Mouse (Mus musculus) midbrain, embryonic 16.5 days (tissue): ENCODE data around the gene Plekhm2. TPM values are rescaled to one million over a fixed set of nuclear protein-coding genes. Genes with fewer than 3 reads are reported as not detected.

Experiments used
- ATAC-seq: fragments of 200-750 bp; cut with Nextera tagmentation; 2 replicates; pipeline ENCODE4 v1.8.0; 2017; ENCODE audit warnings: moderate TSS enrichment
- H3K27ac ChIP-seq: fragments of 300-500 bp; sonication (generic); 2 replicates; pipeline ENCODE4 v1.5.1; 2014; ENCODE audit warnings: mild to moderate bottlenecking, low read length, mixed read lengths
- H3K27me3 ChIP-seq: fragments of 300-500 bp; sonication (generic); 2 replicates; pipeline ENCODE4 v1.6.1; 2014; ENCODE audit warnings: low read depth, low read length, mixed read lengths; ENCODE audit not compliant: control insufficient read depth, insufficient read depth
- H3K36me3 ChIP-seq: fragments of 300-500 bp; sonication (generic); 2 replicates; pipeline ENCODE4 v1.6.1; 2014; ENCODE audit warnings: mild to moderate bottlenecking, low read length, moderate library complexity, mixed read lengths; ENCODE audit not compliant: control insufficient read depth, insufficient read depth
- H3K4me1 ChIP-seq: fragments of 300-500 bp; sonication (generic); 2 replicates; pipeline ENCODE4 v1.6.1; 2014; ENCODE audit warnings: mild to moderate bottlenecking, low read length, mixed read lengths; ENCODE audit not compliant: control insufficient read depth, insufficient read depth
- H3K4me2 ChIP-seq: fragments of 300-500 bp; sonication (generic); 2 replicates; pipeline ENCODE4 v1.6.1; 2014; ENCODE audit warnings: mild to moderate bottlenecking, low read length, mixed read lengths
- H3K4me3 ChIP-seq: fragments of 300-500 bp; sonication (generic); 2 replicates; pipeline ENCODE4 v1.5.1; 2014; ENCODE audit warnings: low read depth, mild to moderate bottlenecking, low read length, moderate library complexity, mixed read lengths
- H3K9ac ChIP-seq: fragments of 300-500 bp; sonication (generic); 2 replicates; pipeline ENCODE4 v1.6.1; 2014; ENCODE audit warnings: low read depth, low read length, mixed read lengths
- H3K9me3 ChIP-seq: fragments of 300-500 bp; sonication (generic); replicated peaks from 2 replicates; pipeline ENCODE4 v1.6.1; 2014; ENCODE audit warnings: mild to moderate bottlenecking, low read length, mixed read lengths; ENCODE audit not compliant: control insufficient read depth, poor library complexity, severe bottlenecking
- WGBS: fragments of 180-500 bp; shearing (Covaris S2); extraction: QIAGEN DNeasy Blood & Tissue Kit; methylation state at CpG from one replicate; pipeline ENCODE4 v1.1.7; 2014; 5-methylcytosine and 5-hydroxymethylcytosine counted together
- polyA plus RNA-seq: library from polyadenylated mRNA; unstranded; fragments of >200 nt; fragmentation: Nextera tagmentation; extraction: Ambion mirVana; gene quantifications from 2 replicates; pipeline ENCODE4 v1.2.1, GENCODE M21; 2015

Gene Plekhm2
- polyA plus RNA-seq, 1 experiment from 2014 or later = 7.9 TPM

- no peak for ATAC-seq
- Histone ChIP-seq H3K36me3 (0 out of 2 replicates have a peak, but pooled peaks cover 6% of the 10 kb centered on the region), H3K27me3 (no peaks in the 10 kb centered on the region), H3K9ac (no peak overlapping the region), H3K4me1 (0 out of 2 replicates have a peak, but pooled peaks cover 7% of the 10 kb centered on the region), H3K9me3 (no peaks in the 10 kb centered on the region), H3K4me3 (no peak overlapping the region), H3K27ac (no peak overlapping the region), H3K4me2 (no peak overlapping the region)
- WGBS = 93% methylated on average over 8 of the region's 8 CpGs
These were observed 18.7 kb downstream of the Plekhm2 start for GRCm38 (mm10) chr4:141645988-141646387.

GRCm38 (mm10) chr4:141643118-141643855 lies 21.4 kb downstream of the Plekhm2 start:
- peak; percentile 77 for ATAC-seq
- Histone ChIP-seq H3K9me3 (no peaks in the 10 kb centered on the region), H3K9ac (no peak overlapping the region), H3K27ac (peak overlapping the region; percentile 64), H3K4me3 (no peak overlapping the region), H3K4me1 (0 out of 2 replicates have a peak, but pooled peaks cover 7% of the 10 kb centered on the region), H3K36me3 (0 out of 2 replicates have a peak, but pooled peaks cover 6% of the 10 kb centered on the region), H3K4me2 (no peak overlapping the region), H3K27me3 (no peaks in the 10 kb centered on the region)
- 40% methylated on average over 7 of the region's 7 CpGs for WGBS

DNA sequence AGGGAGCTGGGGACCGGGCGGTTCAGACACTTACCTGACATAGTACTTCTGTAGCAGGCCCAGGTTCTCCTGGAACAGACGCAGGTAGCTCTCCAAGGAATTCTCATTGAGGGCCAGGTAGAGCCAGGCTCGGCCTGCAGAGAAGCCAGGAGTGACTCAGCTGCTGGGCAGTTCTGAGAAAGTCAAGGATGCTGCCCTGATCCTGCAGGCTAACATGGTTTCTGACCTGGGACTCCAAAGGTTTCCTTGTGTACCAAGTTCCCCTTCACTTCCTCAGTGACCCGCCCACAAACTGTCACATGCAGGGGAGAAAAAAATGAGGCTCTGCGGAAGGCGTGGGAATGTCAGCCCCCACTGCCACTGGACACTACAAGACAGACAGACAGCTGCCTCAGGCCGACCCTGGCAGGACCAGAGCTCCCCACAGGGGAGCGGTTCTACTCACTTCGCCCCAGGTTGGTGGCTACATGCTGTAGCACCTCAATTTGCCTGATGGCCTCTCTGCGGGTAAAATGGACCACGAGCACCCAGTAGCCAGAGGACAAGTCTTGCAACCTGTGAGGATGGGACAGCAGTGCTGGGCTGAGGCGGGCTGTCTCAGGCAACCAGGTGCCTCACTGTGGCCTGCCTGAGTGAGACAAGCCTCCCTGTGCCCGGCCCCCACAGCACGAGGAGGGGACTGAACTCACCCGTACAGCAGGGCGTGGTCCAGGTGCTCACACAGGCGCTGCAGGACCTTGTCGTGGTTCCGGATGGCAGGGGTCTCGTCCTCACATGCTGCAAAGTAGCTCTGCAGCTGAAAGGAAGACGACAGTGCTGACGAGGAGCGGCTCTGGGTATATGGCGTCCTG lies 22.5 kb downstream of the Plekhm2 start:
- Histone ChIP-seq H3K9ac (no peak overlapping the region), H3K27ac (0 out of 2 replicates have a peak overlapping the region, but pooled peaks have one; percentile 20), H3K4me1 (0 out of 2 replicates have a peak, but pooled peaks cover 7% of the 10 kb centered on the region), H3K4me3 (no peak overlapping the region), H3K4me2 (no peak overlapping the region), H3K36me3 (0 out of 2 replicates have a peak, but pooled peaks cover 6% of the 10 kb centered on the region), H3K9me3 (no peaks in the 10 kb centered on the region), H3K27me3 (no peaks in the 10 kb centered on the region)
- 92% methylated on average over 25 of the region's 25 CpGs for WGBS
- ATAC-seq = no peak

DNA sequence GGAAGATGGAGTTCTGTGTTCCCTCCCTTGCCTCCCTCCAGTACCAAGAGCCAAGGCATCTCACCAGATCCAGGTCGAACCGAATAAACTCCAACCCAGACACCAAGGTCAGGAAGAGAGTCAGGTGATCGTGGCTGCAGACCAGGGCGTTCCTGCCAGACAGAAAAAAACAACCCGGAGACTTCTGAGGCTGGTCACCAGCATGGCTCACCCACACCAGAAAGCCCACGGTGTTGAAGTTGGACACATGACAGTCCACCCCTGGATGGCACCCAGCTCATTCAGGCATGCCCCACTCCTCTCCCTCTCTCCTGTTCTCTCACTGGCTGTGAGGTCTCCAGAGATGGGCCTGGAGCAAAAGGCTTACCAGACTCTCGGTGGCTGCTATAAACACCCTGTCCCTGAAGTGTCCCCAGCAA lies 23.3 kb downstream of the Plekhm2 start:
- H3K27me3 ChIP-seq = no peaks in the 10 kb centered on the region
- no peaks in the 10 kb centered on the region for H3K9me3 ChIP-seq
- no peak overlapping the region for H3K4me2 ChIP-seq
- no peak for ATAC-seq
- 0 out of 2 replicates have a peak, but pooled peaks cover 7% of the 10 kb centered on the region for H3K4me1 ChIP-seq
- WGBS = 88% methylated on average over 7 of the region's 7 CpGs
- H3K27ac ChIP-seq = no peak overlapping the region
- H3K4me3 ChIP-seq = no peak overlapping the region
- peaks cover 13% of the 10 kb centered on the region for H3K36me3 ChIP-seq
- no peak overlapping the region for H3K9ac ChIP-seq

GRCm38 (mm10) chr4:141639474-141639873 lies 25.2 kb downstream of the Plekhm2 start:
- Histone ChIP-seq H3K9me3 (no peaks in the 10 kb centered on the region), H3K27me3 (no peaks in the 10 kb centered on the region), H3K4me2 (no peak overlapping the region), H3K27ac (no peak overlapping the region), H3K4me3 (no peak overlapping the region), H3K36me3 (peaks cover 14% of the 10 kb centered on the region), H3K4me1 (0 out of 2 replicates have a peak, but pooled peaks cover 7% of the 10 kb centered on the region), H3K9ac (no peak overlapping the region)
- 58% methylated on average over 11 of the region's 11 CpGs for WGBS
- no peak for ATAC-seq

GRCm38 (mm10) chr4:141636693-141637092 lies 28.0 kb downstream of the Plekhm2 start:
- Histone ChIP-seq H3K4me2 (no peak overlapping the region), H3K4me3 (no peak overlapping the region), H3K27ac (no peak overlapping the region), H3K9me3 (no peaks in the 10 kb centered on the region), H3K4me1 (no peaks in the 10 kb centered on the region), H3K36me3 (peaks cover 32% of the 10 kb centered on the region), H3K27me3 (no peaks in the 10 kb centered on the region), H3K9ac (no peak overlapping the region)
- ATAC-seq = no peak
- WGBS = 98% methylated on average over 5 of the region's 5 CpGs

DNA sequence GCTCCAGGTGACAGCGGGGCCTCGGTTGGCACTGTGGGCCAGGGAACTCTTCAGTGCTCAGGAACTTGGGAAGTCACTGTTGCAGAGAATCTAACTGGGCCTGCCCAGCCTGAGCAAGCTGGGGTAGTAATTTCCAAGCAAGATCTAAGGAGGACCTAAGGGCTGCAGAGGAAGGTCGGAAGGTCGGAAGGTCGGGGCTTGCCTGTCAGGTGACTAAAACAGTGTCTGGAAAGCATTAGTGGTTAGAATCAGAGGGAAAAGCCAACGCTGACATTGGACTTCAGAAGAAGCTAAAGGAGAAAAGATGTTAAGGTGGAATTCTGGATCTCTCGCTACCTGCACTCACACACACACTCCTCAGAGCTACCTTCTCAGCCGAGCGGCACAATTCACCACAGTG lies 28.7 kb downstream of the Plekhm2 start:
- Histone ChIP-seq H3K36me3 (peaks cover 32% of the 10 kb centered on the region), H3K4me2 (no peak overlapping the region), H3K4me3 (no peak overlapping the region), H3K27me3 (no peaks in the 10 kb centered on the region), H3K27ac (no peak overlapping the region), H3K4me1 (no peaks in the 10 kb centered on the region), H3K9ac (no peak overlapping the region), H3K9me3 (no peaks in the 10 kb centered on the region)
- no peak for ATAC-seq
- WGBS = 85% methylated on average over 9 of the region's 9 CpGs

- no peak overlapping the region for H3K9ac ChIP-seq
These were observed 32.4 kb downstream of the Plekhm2 start for GRCm38 (mm10) chr4:141632111-141632873.

More at GRCm38 (mm10) chr4:141632111-141632873, 32.4 kb downstream of the Plekhm2 start:
- WGBS = 94% methylated on average over 21 of the region's 21 CpGs
- Histone ChIP-seq H3K4me3 (no peak overlapping the region), H3K4me1 (no peaks in the 10 kb centered on the region), H3K9me3 (no peaks in the 10 kb centered on the region), H3K4me2 (no peak overlapping the region), H3K27ac (no peak overlapping the region), H3K27me3 (no peaks in the 10 kb centered on the region), H3K36me3 (peaks cover 61% of the 10 kb centered on the region)
- no peak for ATAC-seq
